Mouse (Mus musculus) gastrocnemius, postnatal 4 days (tissue): Measurements from ENCODE around the gene Ptgfrn. TPM values are rescaled to one million over a fixed set of nuclear protein-coding genes. Genes with fewer than 3 reads are reported as not detected.

Source experiments
- DNase-seq, 2 experiments: peaks; one replicate each; pipeline ENCODE4 v3.0.0; 2021 to 2022; ENCODE audit warnings: low spot score in 2 of 2, mixed read lengths in 2 of 2
- total RNA-seq, 2 experiments: library from RNA; stranded (reverse); gene quantifications; 2 replicates each; pipeline ENCODE4 v1.2.3; 2021

The Ptgfrn gene
- total RNA-seq, 2 experiments from 2014 or later, result 87.5 to 90.5 TPM

GRCm38 (mm10) chr3:101117386-101117749, 7.3 kb upstream of the Ptgfrn start:
- DNase-seq, result no peak

- DNase-seq, result no peak
Observed at GRCm38 (mm10) chr3:101116431-101117385, 6.6 kb upstream of the Ptgfrn start.

- no peak for DNase-seq
Observed at GRCm38 (mm10) chr3:101112518-101112894, 2.4 kb upstream of the Ptgfrn start.

GRCm38 (mm10) chr3:101111848-101112517, 1.9 kb upstream of the Ptgfrn start:
- DNase-seq, result no peak

GRCm38 (mm10) chr3:101111321-101111720, 1.2 kb upstream of the Ptgfrn start:
- DNase-seq, result no peak

- no peak for DNase-seq
Observed at GRCm38 (mm10) chr3:101110838-101111103, 693 bp upstream of the Ptgfrn start.

- peak; percentile 32 to 33 for DNase-seq
Observed at GRCm38 (mm10) chr3:101109558-101110021, 488 bp downstream of the Ptgfrn start.

- no peak for DNase-seq
Observed at GRCm38 (mm10) chr3:101108848-101109247, 1.2 kb downstream of the Ptgfrn start.

GRCm38 (mm10) chr3:101108282-101108681, 1.8 kb downstream of the Ptgfrn start:
- DNase-seq, result no peak

- DNase-seq, result no peak
Observed at GRCm38 (mm10) chr3:101106326-101106725, 3.8 kb downstream of the Ptgfrn start.

GRCm38 (mm10) chr3:101105486-101105885, 4.6 kb downstream of the Ptgfrn start:
- no peak for DNase-seq

GRCm38 (mm10) chr3:101104883-101105282, 5.2 kb downstream of the Ptgfrn start:
- no peak for DNase-seq

GRCm38 (mm10) chr3:101103770-101104169, 6.3 kb downstream of the Ptgfrn start:
- no peak for DNase-seq

GRCm38 (mm10) chr3:101102106-101102505, 8.0 kb downstream of the Ptgfrn start:
- no peak for DNase-seq

- DNase-seq, result no peak
Observed at GRCm38 (mm10) chr3:101101184-101101583, 8.9 kb downstream of the Ptgfrn start.

GRCm38 (mm10) chr3:101099701-101100357, 10.2 kb downstream of the Ptgfrn start:
- DNase-seq, result no peak

GRCm38 (mm10) chr3:101098073-101098472, 12.0 kb downstream of the Ptgfrn start:
- DNase-seq, result no peak

- no peak for DNase-seq
Observed at GRCm38 (mm10) chr3:101097146-101097800, 12.8 kb downstream of the Ptgfrn start.

- DNase-seq, result no peak
Observed at GRCm38 (mm10) chr3:101095761-101096449, 14.2 kb downstream of the Ptgfrn start.

- DNase-seq, result no peak
Observed at GRCm38 (mm10) chr3:101092202-101092601, 17.9 kb downstream of the Ptgfrn start.
